Mouse (Mus musculus): ENCODE data around the gene Tbx21.

Gene Tbx21

DNA sequence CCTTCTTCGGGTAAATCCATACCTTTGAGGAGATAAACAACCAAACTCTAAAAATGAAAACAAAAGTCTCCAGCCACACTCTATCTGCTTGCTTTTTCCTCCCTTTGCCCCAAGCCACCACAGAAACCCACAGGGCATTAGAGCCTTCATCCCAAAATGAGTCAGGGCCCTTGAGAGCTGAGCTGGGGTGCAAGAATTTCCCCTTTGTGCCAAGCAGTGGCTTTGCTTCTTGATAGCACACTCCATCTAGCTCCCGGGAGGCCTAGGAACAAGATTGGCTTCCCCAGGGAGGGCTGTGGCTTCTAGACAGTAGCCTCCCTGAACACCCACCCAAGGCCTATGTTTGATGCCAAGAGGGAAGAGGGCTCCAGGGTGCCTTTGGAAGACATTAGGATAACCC is 16.6 kb upstream of the Tbx21 start:
- no peak for DNase-seq

- no peak for DNase-seq
Observed at GRCm38 (mm10) chr11:97130318-97130717, 15.2 kb upstream of the Tbx21 start.

- no peak for DNase-seq
Observed at GRCm38 (mm10) chr11:97128956-97129355, 13.8 kb upstream of the Tbx21 start.

- no peak for DNase-seq
Observed at GRCm38 (mm10) chr11:97127470-97128223, 12.5 kb upstream of the Tbx21 start.

DNA sequence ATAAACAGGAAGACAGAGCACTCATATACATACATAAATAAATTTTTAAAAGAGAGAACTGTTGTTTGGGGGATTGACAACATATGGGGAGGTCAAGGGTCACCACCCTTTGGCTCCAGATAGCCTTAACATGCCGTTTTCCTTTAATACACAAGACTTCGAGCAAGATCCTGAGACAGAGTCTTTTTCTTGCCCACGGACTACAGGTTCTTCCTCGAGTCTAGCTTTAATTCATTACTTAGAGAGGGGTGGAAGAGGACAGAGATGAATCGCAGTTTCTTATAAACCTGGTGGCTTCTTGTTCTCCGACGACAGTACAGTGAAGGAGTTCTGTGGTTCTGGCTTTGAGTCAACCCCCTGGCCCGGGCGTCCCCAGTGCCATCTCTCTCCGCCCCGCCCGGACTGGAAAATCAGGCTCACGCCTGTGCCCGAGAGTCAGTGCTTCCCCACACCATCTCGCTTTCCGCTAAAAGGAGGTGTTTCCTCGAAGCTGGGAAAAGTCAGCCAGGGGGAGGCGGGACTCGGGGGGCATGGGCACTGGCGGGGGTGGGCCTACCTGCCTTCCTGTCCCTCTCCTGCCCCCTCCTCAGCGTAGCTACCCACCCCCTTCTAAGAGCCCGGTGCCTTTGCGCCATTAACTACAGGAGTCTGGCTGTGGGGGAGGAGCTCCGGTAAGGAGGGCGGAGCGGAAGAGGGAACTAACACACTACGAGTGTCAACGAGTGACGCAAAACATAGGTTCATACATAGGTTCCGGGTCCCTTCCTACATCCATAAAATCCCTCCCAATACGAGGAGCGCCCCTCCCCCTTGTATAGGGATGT is 11.7 kb upstream of the Tbx21 start:
- DNase-seq: peak; percentile 57 to 60

DNA sequence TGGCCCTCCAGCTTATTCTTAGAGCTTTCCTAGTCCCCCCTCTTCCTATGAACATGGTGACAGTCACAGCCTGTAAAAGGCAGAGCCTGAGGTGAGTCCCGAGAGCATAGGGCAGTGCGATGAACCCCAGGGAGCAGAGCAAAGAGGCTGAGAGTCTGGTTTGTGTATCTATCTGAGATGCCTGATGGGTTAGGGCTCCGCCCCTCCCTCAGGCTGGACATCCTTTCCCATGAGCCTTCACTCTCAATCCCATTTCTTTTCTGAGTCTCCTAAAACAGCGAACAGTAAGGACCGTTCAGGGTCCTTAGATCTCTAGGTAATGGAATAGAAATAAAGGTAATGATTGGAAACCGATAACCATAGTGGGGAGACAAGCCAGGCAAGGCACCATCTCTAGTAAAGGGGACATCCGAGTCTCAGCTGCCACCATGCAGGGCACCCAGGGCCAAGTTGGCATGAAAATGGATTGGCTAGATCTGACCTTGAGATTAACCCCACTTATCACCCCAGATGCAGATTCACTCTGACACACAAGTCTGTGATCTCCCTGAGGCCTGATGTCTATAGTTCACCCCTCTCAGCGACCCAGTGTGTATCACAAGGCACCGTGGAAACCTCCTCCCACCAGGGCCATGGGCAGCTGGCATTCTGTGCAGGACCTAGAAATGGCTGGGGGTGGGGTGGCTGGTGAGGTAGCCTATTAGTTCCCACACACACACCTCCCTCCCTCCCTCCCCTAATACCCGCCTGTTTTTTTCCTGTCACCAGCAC is 9.3 kb upstream of the Tbx21 start:
- DNase-seq: no peak

DNA sequence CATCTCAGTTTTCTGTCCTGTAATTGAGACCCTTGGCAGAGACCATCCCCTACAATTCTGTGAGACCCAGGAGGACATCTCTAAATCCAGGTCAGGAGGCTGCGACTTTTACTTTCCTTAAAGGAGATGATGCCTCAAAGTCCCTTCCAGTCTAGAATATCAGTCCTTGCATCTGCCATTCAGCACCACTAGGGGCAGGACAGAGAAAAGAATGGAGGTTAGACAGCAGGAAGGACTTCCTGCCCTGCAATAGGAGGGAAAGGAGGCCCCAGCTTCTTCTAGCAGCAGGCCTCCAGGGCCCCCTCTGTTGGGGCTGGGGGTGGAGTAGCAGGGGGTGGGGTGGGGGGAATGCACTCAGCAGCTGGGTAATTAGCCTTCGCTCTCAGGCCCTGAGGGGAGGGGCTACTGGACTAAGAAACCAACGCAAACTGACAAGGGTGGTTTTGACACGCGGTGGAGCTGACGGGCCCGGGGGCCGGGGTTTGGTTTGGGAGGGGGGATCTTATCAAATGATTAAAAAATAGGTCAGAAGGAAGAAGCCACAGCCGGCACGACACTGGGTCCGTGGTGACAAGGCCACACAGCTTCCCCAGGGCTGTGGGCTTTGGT is 8.3 kb upstream of the Tbx21 start:
- no peak for DNase-seq

- no peak for DNase-seq
Observed at GRCm38 (mm10) chr11:97120641-97121040, 5.5 kb upstream of the Tbx21 start.

DNA sequence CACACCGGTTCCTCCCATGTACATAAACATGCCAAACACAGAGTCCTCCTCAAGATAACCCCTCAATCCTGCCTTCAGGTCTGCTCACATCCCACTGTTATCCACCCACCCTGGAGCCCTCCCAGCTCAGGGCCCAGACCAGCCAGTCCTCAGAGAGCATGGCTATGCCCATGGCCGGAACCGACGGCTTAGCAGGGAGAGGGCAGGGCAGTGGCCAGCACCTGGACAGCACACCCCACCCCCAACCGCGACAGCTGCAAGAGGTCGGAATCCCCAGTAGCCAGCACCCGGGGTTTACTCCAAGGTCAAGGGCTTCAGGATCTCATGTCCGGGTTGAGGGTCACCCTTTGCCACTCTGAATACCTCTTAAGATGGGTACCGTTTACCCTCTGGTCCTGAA is 5.1 kb upstream of the Tbx21 start:
- DNase-seq: no peak

DNA sequence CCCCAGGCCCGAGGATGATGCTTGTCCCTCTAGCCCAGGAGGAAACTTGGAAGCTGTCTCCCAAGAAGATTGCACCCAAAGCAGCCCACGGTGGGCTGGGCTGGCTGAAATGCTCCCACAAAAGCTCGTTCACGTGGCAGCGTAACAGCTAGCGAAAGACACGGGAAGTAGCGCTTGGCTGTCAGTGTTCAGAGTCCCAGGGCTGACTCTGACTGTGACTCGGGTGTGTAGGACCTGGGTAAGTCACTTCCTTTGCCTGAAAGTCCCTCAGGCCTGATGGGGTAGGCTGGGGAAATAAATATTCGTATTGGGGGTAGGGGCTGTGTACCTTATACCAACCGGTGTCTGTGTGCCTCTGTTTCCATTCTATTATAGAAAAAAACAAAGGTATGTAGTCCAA is 666 bp upstream of the Tbx21 start:
- DNase-seq: no peak

- no peak for DNase-seq
Observed at GRCm38 (mm10) chr11:97112519-97113125, 2.5 kb downstream of the Tbx21 start.

DNA sequence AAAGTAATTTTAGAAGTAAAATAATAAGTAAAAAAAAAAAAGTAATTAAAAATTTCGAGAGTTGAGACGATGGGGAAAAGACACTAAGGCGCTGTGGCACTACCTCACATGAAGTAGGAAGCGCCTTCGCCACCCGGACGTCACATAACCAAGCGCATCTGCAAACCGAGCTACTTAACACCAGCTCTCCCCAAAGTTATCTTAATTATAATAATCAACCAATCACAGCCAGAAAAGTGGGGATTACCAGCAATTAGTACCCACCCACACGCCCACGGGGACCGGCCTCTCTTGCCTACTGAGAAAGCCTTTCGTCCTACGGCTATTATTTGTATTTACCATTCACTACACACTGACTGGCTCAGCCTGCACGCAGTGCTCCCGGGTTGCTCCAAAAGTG is 6.2 kb downstream of the Tbx21 start:
- no peak for DNase-seq

DNA sequence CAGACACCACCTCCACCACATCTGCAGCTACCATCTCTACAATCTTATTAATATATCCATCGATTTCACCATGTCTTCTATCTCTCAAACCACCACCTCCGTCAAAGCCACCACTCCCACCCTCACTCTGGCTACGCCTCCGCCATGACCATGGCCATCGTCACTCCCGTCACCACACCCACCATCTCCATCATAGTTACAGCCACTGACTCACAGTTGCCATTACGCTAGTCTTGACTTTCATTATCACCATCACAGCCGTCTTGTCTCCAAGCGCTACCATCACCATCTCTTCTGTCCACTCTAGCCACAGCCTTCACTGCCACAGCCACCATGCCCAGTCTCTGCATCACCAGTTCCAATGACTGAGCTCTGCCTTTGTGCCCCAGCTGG is 11.0 kb downstream of the Tbx21 start:
- no peak for DNase-seq

- DNase-seq: no peak
Observed at GRCm38 (mm10) chr11:97103163-97104090, 11.7 kb downstream of the Tbx21 start.

DNA sequence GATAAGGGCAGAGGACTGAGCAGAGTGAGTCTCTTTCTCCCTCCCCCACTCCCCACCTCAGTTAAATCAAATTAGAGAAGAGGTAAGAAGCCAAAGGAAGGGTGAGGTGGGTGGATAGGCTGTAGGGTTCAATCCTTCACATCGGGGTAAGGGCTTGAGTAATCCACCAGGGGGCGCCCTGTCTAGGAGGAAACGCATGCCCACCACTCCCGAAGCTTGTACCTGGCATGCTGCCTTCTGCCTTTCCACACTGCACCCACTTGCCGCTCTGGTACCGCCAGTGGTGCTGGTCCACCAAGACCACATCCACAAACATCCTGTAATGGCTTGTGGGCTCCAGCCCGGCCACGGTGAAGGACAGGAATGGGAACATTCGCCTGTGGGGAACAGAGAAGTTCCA is 13.4 kb downstream of the Tbx21 start:
- peak; percentile 92 to 94 for DNase-seq

- DNase-seq: peak; percentile 34 to 45
Observed at GRCm38 (mm10) chr11:97098791-97099190, 16.3 kb downstream of the Tbx21 start.

DNA sequence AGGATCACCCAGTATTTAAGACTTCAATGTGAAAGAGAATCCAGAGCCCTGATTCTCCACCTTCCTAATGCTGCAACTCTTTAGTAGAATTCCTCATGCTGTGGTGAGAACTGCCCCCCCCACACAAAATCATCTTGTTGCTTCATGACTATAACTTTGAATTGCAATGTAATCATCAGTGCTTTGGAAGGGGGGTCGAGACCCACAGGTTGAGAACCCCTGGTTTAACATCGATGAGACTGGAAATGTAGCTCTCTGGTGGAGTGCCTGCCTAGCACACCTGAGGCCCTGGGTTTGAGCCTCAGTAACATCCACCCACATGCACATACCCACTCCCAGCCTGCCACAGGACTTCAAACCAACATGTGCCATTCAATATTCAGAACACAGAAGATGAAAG is 20.5 kb downstream of the Tbx21 start:
- DNase-seq: no peak

DNA sequence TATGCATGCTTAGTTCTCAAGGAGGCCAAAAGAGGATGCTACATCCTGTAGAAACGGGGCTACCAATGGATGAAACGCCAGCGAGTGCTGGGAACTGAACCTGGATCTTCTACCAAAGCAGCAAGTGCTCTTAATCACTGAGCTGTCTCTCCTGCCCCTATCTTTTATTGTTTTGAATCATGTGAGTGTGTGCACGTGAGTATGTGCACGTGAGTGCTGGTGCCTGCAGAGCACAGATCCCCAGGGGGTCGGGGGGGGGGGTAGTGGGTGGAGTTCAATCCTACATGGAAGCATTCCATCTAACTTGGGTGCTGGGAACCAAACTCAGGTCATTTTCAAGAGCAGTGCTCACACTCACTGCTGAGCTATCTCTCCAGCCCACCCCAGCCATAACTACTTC is 28.8 kb downstream of the Tbx21 start:
- DNase-seq: no peak

DNA sequence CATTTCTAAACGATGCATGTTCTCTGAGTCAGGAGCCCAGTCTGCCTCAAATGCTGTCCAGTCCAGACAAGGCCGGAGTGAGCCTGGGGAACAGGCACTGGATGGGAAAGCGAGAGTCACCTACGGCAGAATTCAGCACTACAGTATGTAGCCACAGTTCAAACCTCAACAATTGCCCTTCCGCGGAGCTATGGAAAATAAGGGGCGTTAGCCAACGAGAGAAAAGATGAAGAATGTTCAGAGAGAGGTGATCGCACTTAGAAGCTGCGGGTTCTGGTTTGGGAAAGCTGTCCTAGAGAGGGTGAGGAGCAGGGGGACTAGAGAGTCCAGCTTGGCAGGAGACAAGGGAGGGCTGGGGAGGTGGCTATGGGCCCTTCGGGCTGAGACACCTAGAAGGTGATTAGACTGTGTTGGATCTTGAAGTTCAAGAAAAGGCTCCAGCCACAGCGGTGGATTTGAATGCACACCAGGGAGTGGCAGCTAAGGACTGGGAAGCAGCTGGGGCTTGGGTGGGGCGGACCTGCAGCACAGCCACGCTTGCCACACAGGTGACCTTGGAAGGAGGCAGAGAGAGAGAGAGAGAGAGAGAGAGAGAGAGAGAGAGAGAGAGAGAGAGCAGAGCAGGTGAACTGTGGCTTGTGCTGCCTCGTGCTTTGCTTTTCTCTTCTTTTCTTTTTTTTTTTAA is 30.2 kb downstream of the Tbx21 start:
- DNase-seq: no peak

GRCm38 (mm10) chr11:97083401-97084140 is 31.6 kb downstream of the Tbx21 start:
- no peak for DNase-seq

Data from cerebellum, postnatal 10 days (tissue).